Mouse (Mus musculus) embryonic facial prominence, embryonic 12.5 days (tissue): ENCODE data around the gene Pcf11. TPM values are rescaled to one million over a fixed set of nuclear protein-coding genes. Genes with fewer than 3 reads are reported as not detected.

Source experiments
- ATAC-seq: fragments of 200-750 bp; cut with Nextera tagmentation; 2 replicates; pipeline ENCODE4 v1.8.0; 2017; ENCODE audit not compliant: insufficient number of reproducible peaks, insufficient read depth, low FRiP score, low TSS enrichment
- H3K27ac ChIP-seq: fragments of 300-500 bp; sonication (generic); 2 replicates; pipeline ENCODE4 v1.5.1; 2016; ENCODE audit warnings: mild to moderate bottlenecking
- H3K27me3 ChIP-seq: fragments of 300-500 bp; sonication (generic); 2 replicates; pipeline ENCODE4 v1.6.1; 2016; ENCODE audit warnings: mild to moderate bottlenecking, moderate library complexity
- H3K36me3 ChIP-seq: fragments of 300-500 bp; sonication (generic); 2 replicates; pipeline ENCODE4 v1.6.1; 2016; ENCODE audit warnings: mild to moderate bottlenecking
- H3K4me1 ChIP-seq: fragments of 300-500 bp; sonication (generic); 2 replicates; pipeline ENCODE4 v1.6.1; 2016
- H3K4me2 ChIP-seq: fragments of 300-500 bp; sonication (generic); replicated peaks from 2 replicates; pipeline ENCODE4 v1.6.1; 2016; ENCODE audit warnings: mild to moderate bottlenecking, moderate library complexity
- H3K4me3 ChIP-seq: fragments of 300-500 bp; sonication (generic); 2 replicates; pipeline ENCODE4 v1.5.1; 2016; ENCODE audit warnings: mild to moderate bottlenecking
- H3K9ac ChIP-seq: fragments of 300-500 bp; sonication (generic); 2 replicates; pipeline ENCODE4 v1.6.1; 2016; ENCODE audit warnings: mild to moderate bottlenecking, moderate library complexity
- H3K9me3 ChIP-seq: fragments of 300-500 bp; sonication (generic); 2 replicates; pipeline ENCODE4 v1.6.1; 2016; ENCODE audit warnings: mild to moderate bottlenecking, moderate library complexity
- WGBS: fragments of 180-500 bp; shearing (Covaris S2); methylation state at CpG from one replicate; pipeline ENCODE4 v1.1.7; 2016; 5-methylcytosine and 5-hydroxymethylcytosine counted together
- polyA plus RNA-seq: library from polyadenylated mRNA; unstranded; fragments of >200 nt; fragmentation: Nextera tagmentation; extraction: Ambion mirVana; gene quantifications from 2 replicates; pipeline ENCODE4 v1.2.1, GENCODE M21; 2016

Gene Pcf11
- polyA plus RNA-seq, 1 experiment from 2014 or later: 32.4 TPM

GRCm38 (mm10) chr7:92677346-92677745, 7.6 kb upstream of the Pcf11 start:
- Histone ChIP-seq H3K27me3 (peaks cover 4% of the 10 kb centered on the region; the same call in 1 of the 2 replicates), H3K9me3 (no peaks in the 10 kb centered on the region), H3K4me2 (no peak overlapping the region), H3K9ac (no peak overlapping the region), H3K27ac (no peak overlapping the region), H3K4me3 (no peak overlapping the region), H3K4me1 (no peaks in the 10 kb centered on the region), H3K36me3 (no peaks in the 10 kb centered on the region)
- no peak for ATAC-seq
- 72% methylated on average over 4 of the region's 4 CpGs for WGBS

- Histone ChIP-seq H3K4me3 (no peak overlapping the region), H3K36me3 (no peaks in the 10 kb centered on the region), H3K4me2 (no peak overlapping the region), H3K27me3 (no peaks in the 10 kb centered on the region), H3K9ac (no peak overlapping the region), H3K4me1 (no peaks in the 10 kb centered on the region), H3K27ac (no peak overlapping the region), H3K9me3 (no peaks in the 10 kb centered on the region)
- no peak for ATAC-seq
- WGBS: 78% methylated on average over 3 of the region's 3 CpGs
Observed at GRCm38 (mm10) chr7:92675131-92675530, 5.4 kb upstream of the Pcf11 start.

GRCm38 (mm10) chr7:92668791-92669506, 785 bp downstream of the Pcf11 start:
- WGBS: under 1% methylated on average over 29 of the region's 29 CpGs
- peak overlapping the region; percentile 99 for H3K9ac ChIP-seq
- H3K4me3 ChIP-seq: peak overlapping the region; percentile 95
- no peaks in the 10 kb centered on the region for H3K9me3 ChIP-seq
- peak overlapping the region; percentile 69 for H3K4me2 ChIP-seq
- no peak for ATAC-seq
- H3K4me1 ChIP-seq: peaks cover 13% of the 10 kb centered on the region
- no peaks in the 10 kb centered on the region for H3K36me3 ChIP-seq
- no peaks in the 10 kb centered on the region for H3K27me3 ChIP-seq
- peak overlapping the region; percentile 97 for H3K27ac ChIP-seq

GRCm38 (mm10) chr7:92666274-92666820, 3.4 kb downstream of the Pcf11 start:
- Histone ChIP-seq H3K9me3 (no peaks in the 10 kb centered on the region), H3K27ac (no peak overlapping the region), H3K9ac (no peak overlapping the region), H3K4me3 (0 out of 2 replicates have a peak overlapping the region, but pooled peaks have one; percentile 6), H3K4me1 (peaks cover 13% of the 10 kb centered on the region), H3K36me3 (peaks cover 10% of the 10 kb centered on the region), H3K4me2 (peak overlapping the region; percentile 69), H3K27me3 (no peaks in the 10 kb centered on the region)
- 84% methylated on average over 7 of the region's 7 CpGs for WGBS
- ATAC-seq: no peak

- H3K36me3 ChIP-seq: peaks cover 70% of the 10 kb centered on the region
- H3K4me2 ChIP-seq: no peak overlapping the region
- H3K4me1 ChIP-seq: no peaks in the 10 kb centered on the region
- ATAC-seq: no peak
- 94% methylated on average over 5 of the region's 5 CpGs for WGBS
- no peaks in the 10 kb centered on the region for H3K27me3 ChIP-seq
- H3K9me3 ChIP-seq: no peaks in the 10 kb centered on the region
- H3K4me3 ChIP-seq: no peak overlapping the region
- no peak overlapping the region for H3K27ac ChIP-seq
- H3K9ac ChIP-seq: no peak overlapping the region
Observed at GRCm38 (mm10) chr7:92658050-92658449, 11.7 kb downstream of the Pcf11 start.

- H3K4me3 ChIP-seq: no peak overlapping the region
- ATAC-seq: no peak
- WGBS: 86% methylated on average over 2 of the region's 2 CpGs
- no peaks in the 10 kb centered on the region for H3K27me3 ChIP-seq
- no peak overlapping the region for H3K27ac ChIP-seq
- no peak overlapping the region for H3K9ac ChIP-seq
- H3K9me3 ChIP-seq: no peaks in the 10 kb centered on the region
- no peak overlapping the region for H3K4me2 ChIP-seq
- H3K36me3 ChIP-seq: peaks cover 60% of the 10 kb centered on the region
- no peaks in the 10 kb centered on the region for H3K4me1 ChIP-seq
Observed at GRCm38 (mm10) chr7:92656386-92656785, 13.3 kb downstream of the Pcf11 start.

- 90% methylated on average over 1 of the region's 1 CpGs for WGBS
- no peaks in the 10 kb centered on the region for H3K9me3 ChIP-seq
Observed at GRCm38 (mm10) chr7:92653329-92653728, 16.4 kb downstream of the Pcf11 start.

GRCm38 (mm10) chr7:92647790-92648189, 21.9 kb downstream of the Pcf11 start:
- no peak overlapping the region for H3K4me3 ChIP-seq
- no peak for ATAC-seq
- H3K27ac ChIP-seq: no peak overlapping the region
- H3K9me3 ChIP-seq: no peaks in the 10 kb centered on the region
- peaks cover 31% of the 10 kb centered on the region for H3K36me3 ChIP-seq
- no peak overlapping the region for H3K9ac ChIP-seq
- no peaks in the 10 kb centered on the region for H3K27me3 ChIP-seq
- no peak overlapping the region for H3K4me2 ChIP-seq
- H3K4me1 ChIP-seq: no peaks in the 10 kb centered on the region
- WGBS: 92% methylated on average over 7 of the region's 7 CpGs

More at GRCm38 (mm10) chr7:92653329-92653728, 16.4 kb downstream of the Pcf11 start:
- Histone ChIP-seq H3K4me1 (no peaks in the 10 kb centered on the region), H3K27ac (no peak overlapping the region), H3K36me3 (peaks cover 39% of the 10 kb centered on the region), H3K4me2 (no peak overlapping the region), H3K27me3 (no peaks in the 10 kb centered on the region), H3K4me3 (no peak overlapping the region), H3K9ac (no peak overlapping the region)
- no peak for ATAC-seq

GRCm38 (mm10) chr7:92642358-92642757, 27.4 kb downstream of the Pcf11 start:
- no peak overlapping the region for H3K4me2 ChIP-seq
- H3K4me3 ChIP-seq: no peak overlapping the region
- H3K36me3 ChIP-seq: peaks cover 26% of the 10 kb centered on the region
- H3K9me3 ChIP-seq: no peaks in the 10 kb centered on the region
- no peak overlapping the region for H3K27ac ChIP-seq
- H3K27me3 ChIP-seq: no peaks in the 10 kb centered on the region
- no peak for ATAC-seq
- peaks cover 5% of the 10 kb centered on the region; the same call in 1 of the 2 replicates for H3K4me1 ChIP-seq
- H3K9ac ChIP-seq: no peak overlapping the region

GRCm38 (mm10) chr7:92638050-92638449, 31.7 kb downstream of the Pcf11 start:
- Histone ChIP-seq H3K27me3 (no peaks in the 10 kb centered on the region), H3K4me2 (peak overlapping the region; percentile 94), H3K4me1 (peaks cover 12% of the 10 kb centered on the region), H3K36me3 (0 out of 2 replicates have a peak, but pooled peaks cover 5% of the 10 kb centered on the region), H3K4me3 (peak overlapping the region; percentile 92), H3K27ac (no peak overlapping the region), H3K9me3 (no peaks in the 10 kb centered on the region), H3K9ac (peak overlapping the region; percentile 78; the same call in 1 of the 2 replicates)
- no peak for ATAC-seq
- 91% methylated on average over 5 of the region's 5 CpGs for WGBS

GRCm38 (mm10) chr7:92637021-92637625, 32.6 kb downstream of the Pcf11 start, which contains the start of gene Ankrd42:
Gene Ankrd42, minus strand, starts transcription at chr7:92637142.
- Histone ChIP-seq H3K4me3 (peak within 1 kb of the TSS; percentile 92), H3K27ac (peak within 1 kb of the TSS; percentile 83), H3K4me2 (peak within 1 kb of the TSS; percentile 94), H3K9me3 (no peaks in the 10 kb centered on the region), H3K9ac (peak within 1 kb of the TSS; percentile 78), H3K27me3 (no peaks in the 10 kb centered on the region), H3K4me1 (peaks cover 12% of the 10 kb centered on the region), H3K36me3 (0 out of 2 replicates have a peak, but pooled peaks cover 5% of the 10 kb centered on the region)
- ATAC-seq: peak; percentile 94
- WGBS: under 1% methylated on average over 44 of the region's 44 CpGs
